In genomic region chr3:103799507-103799906, GRCm38 (mm10) we compare ENCODE assay signal across 16 mouse cellular contexts. TPM values are rescaled to one million over a fixed set of nuclear protein-coding genes. Genes with fewer than 3 reads are reported as not detected.
DNase-seq lines count a peak whose midpoint lies in the region; ATAC-seq and TF ChIP-seq lines count a peak whose summit lies in the region.
"Had no signal": no experiment of that assay in that cellular context is flagged by ENCODE, and none has a peak within 500 bp of the region (broad histone marks: within the 10 kb centered on the region; RNA-seq: fewer than 3 reads in every experiment).

No protein-coding gene starts in this region.

- H3K27me3 ChIP-seq in intestine, embryonic 15.5 days (replicated peaks), result no peaks in the 10 kb centered on the region; the same call in 1 of the 2 replicates
- no peaks in the 10 kb centered on the region for H3K27me3 ChIP-seq in intestine, postnatal 0 days (replicated peaks; ENCODE audit: control insufficient read depth, insufficient read depth, low read length)
- H3K27me3 ChIP-seq in liver, embryonic 11.5 days (replicated peaks; ENCODE audit: control insufficient read depth, insufficient read depth, low read length), result no peaks in the 10 kb centered on the region
- no peaks in the 10 kb centered on the region for H3K27me3 ChIP-seq in midbrain, embryonic 14.5 days (ENCODE audit: control insufficient read depth, insufficient read depth, low read length)

- DNase-seq in c-Kit-negative CD71-positive TER-119-positive erythroid progenitor cells, embryonic 14.5 days (ENCODE audit: low read depth, low spot score), result peak; percentile 89
- DNase-seq in liver, embryonic 11.5 days (ENCODE audit: low spot score), result no peak
- peak; percentile 63 to 67 for DNase-seq in spleen, postnatal 4 days (ENCODE audit: low spot score in 2 of 2)
- DNase-seq in testis, postnatal 14 days (ENCODE audit: low spot score), result no peak
- no peak for DNase-seq in midbrain, embryonic 14.5 days
- DNase-seq: cerebellum, adult 11-12 months; embryo, embryonic 11 days; kidney, postnatal 10 days; right cerebral cortex, postnatal 14 days; thymus, postnatal 36 days had no signal

- H3K9ac ChIP-seq in intestine, embryonic 15.5 days, result no peak overlapping the region
- no peak overlapping the region for H3K9ac ChIP-seq in intestine, postnatal 0 days (ENCODE audit: low read depth, low read length)
- H3K9ac ChIP-seq in liver, embryonic 11.5 days (ENCODE audit: low read depth, low read length), result no peak overlapping the region
- H3K9ac ChIP-seq in midbrain, embryonic 14.5 days (replicated peaks; ENCODE audit: low read length), result no peak overlapping the region

- H3K4me2 ChIP-seq in intestine, embryonic 15.5 days (replicated peaks), result no peak overlapping the region
- no peak overlapping the region for H3K4me2 ChIP-seq in intestine, postnatal 0 days (replicated peaks; ENCODE audit: low read depth)
- no peak overlapping the region for H3K4me2 ChIP-seq in liver, embryonic 11.5 days
- no peak overlapping the region for H3K4me2 ChIP-seq in midbrain, embryonic 14.5 days (ENCODE audit: low read length)

- no peak for TF ChIP-seq CTCF in intestine, postnatal 0 days (IDR thresholded peaks at IDR 0.05; ENCODE audit: low read depth)

- no peak overlapping the region for H3K4me3 ChIP-seq in intestine, embryonic 15.5 days (replicated peaks)
- H3K4me3 ChIP-seq in intestine, postnatal 0 days (ENCODE audit: low read depth, low read length), result no peak overlapping the region
- H3K4me3 ChIP-seq in liver, embryonic 11.5 days (ENCODE audit: low read depth, low read length), result no peak overlapping the region
- no peak overlapping the region for H3K4me3 ChIP-seq in midbrain, embryonic 14.5 days (replicated peaks; ENCODE audit: low read depth, low read length)
- H3K4me3 ChIP-seq: hindbrain, embryonic 10.5 days; myocyte had no signal

- ATAC-seq in intestine, embryonic 15.5 days, result peak; percentile 43; the same call in 1 of the 2 replicates
- ATAC-seq in intestine, postnatal 0 days, result no peak
- peak; percentile 94 for ATAC-seq in liver, embryonic 11.5 days (replicated peaks; ENCODE audit: low FRiP score)
- no peak for ATAC-seq in midbrain, embryonic 14.5 days (ENCODE audit: low FRiP score, low TSS enrichment)
- ATAC-seq: inflammation-experienced regulatory T-cells, adult 6 months had no signal

- no peaks in the 10 kb centered on the region for H3K9me3 ChIP-seq in intestine, embryonic 15.5 days
- H3K9me3 ChIP-seq in intestine, postnatal 0 days (ENCODE audit: control insufficient read depth), result no peaks in the 10 kb centered on the region
- H3K9me3 ChIP-seq in liver, embryonic 11.5 days (ENCODE audit: control insufficient read depth, low read length), result no peaks in the 10 kb centered on the region
- no peaks in the 10 kb centered on the region for H3K9me3 ChIP-seq in midbrain, embryonic 14.5 days (ENCODE audit: control insufficient read depth, low read length)
- H3K9me3 ChIP-seq: hindbrain, embryonic 10.5 days had no signal

- H3K36me3 ChIP-seq in intestine, embryonic 15.5 days, result peaks cover 12% of the 10 kb centered on the region; the same call in 1 of the 2 replicates
- peaks cover 14% of the 10 kb centered on the region for H3K36me3 ChIP-seq in intestine, postnatal 0 days (ENCODE audit: control insufficient read depth, insufficient read depth)
- H3K36me3 ChIP-seq in liver, embryonic 11.5 days (ENCODE audit: control insufficient read depth, insufficient read depth, low read length), result peaks cover 11% of the 10 kb centered on the region
- H3K36me3 ChIP-seq in midbrain, embryonic 14.5 days (ENCODE audit: control insufficient read depth, insufficient read depth, low read length), result peaks cover 21% of the 10 kb centered on the region

- 69% methylated on average over 2 of the region's 2 CpGs for WGBS in intestine, embryonic 15.5 days
- 63% methylated on average over 2 of the region's 2 CpGs for WGBS in intestine, postnatal 0 days
- WGBS in liver, embryonic 11.5 days, result 33% methylated on average over 2 of the region's 2 CpGs
- WGBS in midbrain, embryonic 14.5 days, result 83% methylated on average over 2 of the region's 2 CpGs

- H3K4me1 ChIP-seq in intestine, embryonic 15.5 days (replicated peaks), result peaks cover 8% of the 10 kb centered on the region
- 0 out of 2 replicates have a peak, but pooled peaks cover 2% of the 10 kb centered on the region for H3K4me1 ChIP-seq in intestine, postnatal 0 days (replicated peaks; ENCODE audit: control insufficient read depth, insufficient read depth, low read length)
- H3K4me1 ChIP-seq in liver, embryonic 11.5 days (replicated peaks; ENCODE audit: control insufficient read depth, insufficient read depth, low read length), result peaks cover 26% of the 10 kb centered on the region
- no peaks in the 10 kb centered on the region for H3K4me1 ChIP-seq in midbrain, embryonic 14.5 days (ENCODE audit: control insufficient read depth, insufficient read depth, low read length)

- H3K27ac ChIP-seq in intestine, embryonic 15.5 days, result no peak overlapping the region
- H3K27ac ChIP-seq in intestine, postnatal 0 days (ENCODE audit: low read depth, low read length), result no peak overlapping the region
- peak overlapping the region; percentile 89; the same call in 1 of the 2 replicates for H3K27ac ChIP-seq in liver, embryonic 11.5 days (ENCODE audit: low read depth, low read length)
- H3K27ac ChIP-seq in midbrain, embryonic 14.5 days (replicated peaks; ENCODE audit: low read depth, low read length), result no peak overlapping the region
- H3K27ac ChIP-seq: hindbrain, embryonic 10.5 days had no signal

RNA-seq across cellular contexts. Expression of gene Hipk1, which starts 8.1 kb away (rescaled TPM):
- polyA plus RNA-seq in intestine, embryonic 15.5 days (2015; fragmentation: Nextera tagmentation; extraction: Ambion mirVana), result 8.7 and 9.8 TPM in 2 replicates
- polyA plus RNA-seq in intestine, postnatal 0 days (2015; fragmentation: Nextera tagmentation; extraction: Ambion mirVana), result 6.6 and 7.1 TPM in 2 replicates
- polyA plus RNA-seq in liver, embryonic 11.5 days (2014; fragmentation: Nextera tagmentation; extraction: Ambion mirVana), result 15.5 and 15.7 TPM in 2 replicates
- 18.9 and 22.1 TPM in 2 replicates for polyA plus RNA-seq in midbrain, embryonic 14.5 days (2014; fragmentation: Nextera tagmentation; extraction: Ambion mirVana)

RNA-seq across cellular contexts. Expression of gene Dclre1b, which starts 9.7 kb away (rescaled TPM):
- 21.5 and 22.1 TPM in 2 replicates for polyA plus RNA-seq in intestine, embryonic 15.5 days (2015; fragmentation: Nextera tagmentation; extraction: Ambion mirVana)
- 10.2 and 13.3 TPM in 2 replicates for polyA plus RNA-seq in intestine, postnatal 0 days (2015; fragmentation: Nextera tagmentation; extraction: Ambion mirVana)
- 35.1 and 36.8 TPM in 2 replicates for polyA plus RNA-seq in liver, embryonic 11.5 days (2014; fragmentation: Nextera tagmentation; extraction: Ambion mirVana)
- 23.0 and 29.2 TPM in 2 replicates for polyA plus RNA-seq in midbrain, embryonic 14.5 days (2014; fragmentation: Nextera tagmentation; extraction: Ambion mirVana)

RNA-seq across cellular contexts. Expression of gene Ap4b1, which starts 9.8 kb away (rescaled TPM):
- polyA plus RNA-seq in intestine, embryonic 15.5 days (2015; fragmentation: Nextera tagmentation; extraction: Ambion mirVana), result 19.4 and 20.6 TPM in 2 replicates
- polyA plus RNA-seq in intestine, postnatal 0 days (2015; fragmentation: Nextera tagmentation; extraction: Ambion mirVana), result 12.6 and 12.9 TPM in 2 replicates
- polyA plus RNA-seq in liver, embryonic 11.5 days (2014; fragmentation: Nextera tagmentation; extraction: Ambion mirVana), result 20.8 and 23.9 TPM in 2 replicates
- polyA plus RNA-seq in midbrain, embryonic 14.5 days (2014; fragmentation: Nextera tagmentation; extraction: Ambion mirVana), result 20.1 and 25.4 TPM in 2 replicates

RNA-seq across cellular contexts. Expression of gene Gm43064, which starts 9.9 kb away (rescaled TPM):
- polyA plus RNA-seq in intestine, embryonic 15.5 days (2015; fragmentation: Nextera tagmentation; extraction: Ambion mirVana), result not detected in 2 replicates
- 0.18 TPM in 1 of 2 replicates, not detected in the other for polyA plus RNA-seq in intestine, postnatal 0 days (2015; fragmentation: Nextera tagmentation; extraction: Ambion mirVana)
- 0.75 TPM in 1 of 2 replicates, not detected in the other for polyA plus RNA-seq in liver, embryonic 11.5 days (2014; fragmentation: Nextera tagmentation; extraction: Ambion mirVana)
- polyA plus RNA-seq in midbrain, embryonic 14.5 days (2014; fragmentation: Nextera tagmentation; extraction: Ambion mirVana), result 0.18 TPM in 1 of 2 replicates, not detected in the other

RNA-seq across cellular contexts. Expression of gene Bcl2l15, which starts 32.9 kb away (rescaled TPM):
- polyA plus RNA-seq in intestine, embryonic 15.5 days (2015; fragmentation: Nextera tagmentation; extraction: Ambion mirVana), result 4.4 and 9.1 TPM in 2 replicates
- 27.1 and 31.6 TPM in 2 replicates for polyA plus RNA-seq in intestine, postnatal 0 days (2015; fragmentation: Nextera tagmentation; extraction: Ambion mirVana)
- 0.63 and 1.2 TPM in 2 replicates for polyA plus RNA-seq in liver, embryonic 11.5 days (2014; fragmentation: Nextera tagmentation; extraction: Ambion mirVana)
- polyA plus RNA-seq in midbrain, embryonic 14.5 days (2014; fragmentation: Nextera tagmentation; extraction: Ambion mirVana), result 0.20 and 0.22 TPM in 2 replicates
- polyA plus RNA-seq: hindbrain, embryonic 10.5 days; liver, adult 2 months had no signal

Comparison
In these comparisons a context has a peak if more than half of its experiments do, and no peak if none do; other contexts are left out.
1. ATAC-seq: peak in intestine, embryonic 15.5 days (single experiment) and liver, embryonic 11.5 days (single experiment); none in intestine, postnatal 0 days (single experiment) and midbrain, embryonic 14.5 days (single experiment).
2. DNase-seq: peak in c-Kit-negative CD71-positive TER-119-positive erythroid progenitor cells, embryonic 14.5 days (single experiment) and spleen, postnatal 4 days (2 of 2); none in liver, embryonic 11.5 days (single experiment), testis, postnatal 14 days (single experiment) and midbrain, embryonic 14.5 days (single experiment).